Mouse (Mus musculus): ENCODE measurements around the gene Acr. TPM values are rescaled to one million over a fixed set of nuclear protein-coding genes. Genes with fewer than 3 reads are reported as not detected.
A peak's percentile ranks its signal among the peaks of the same experiment; 100 is the strongest.

Gene Acr
- total RNA-seq, 2 experiments from 2014 or later, result 0.65 to 2.4 TPM

- DNase-seq (ENCODE audit: low spot score in 2 of 2), result peak; percentile 53 to 62
Measured at GRCm38 (mm10) chr15:89622312-89622958, 54.3 kb downstream of the Acr start.

- no peak for DNase-seq (ENCODE audit: low spot score in 2 of 2)
Measured at GRCm38 (mm10) chr15:89622959-89623625, 55.0 kb downstream of the Acr start.

- peak; percentile 79 to 82 for DNase-seq (ENCODE audit: low spot score in 2 of 2)
Measured at GRCm38 (mm10) chr15:89623626-89623959, 55.5 kb downstream of the Acr start.

Other genes with a start within 250 kb of the Acr start
- not detected for gene Adm2, start 245.6 kb upstream of the Acr start, total RNA-seq (2021)
- gene Miox, start 233.9 kb upstream of the Acr start, total RNA-seq (2021), result not detected
- gene Lmf2, start 212.7 kb upstream of the Acr start, total RNA-seq (2021), result 10 to 100 TPM; 22.8 to 24.2 TPM
- 10 to 100 TPM; 75.5 to 79.0 TPM for gene Ncaph2, start 212.6 kb upstream of the Acr start, total RNA-seq (2021)
- gene Sco2, start 194.5 kb upstream of the Acr start, total RNA-seq (2021), result 10 to 100 TPM; 28.9 to 29.9 TPM
- 1 to 10 TPM; 1.3 to 1.6 TPM for gene Tymp, start 191.3 kb upstream of the Acr start, total RNA-seq (2021)
- gene Odf3b, start 189.0 kb upstream of the Acr start, total RNA-seq (2021), result 1 to 10 TPM; 2.7 to 5.3 TPM
- under 1 TPM in 1 of 2 experiments, not detected in 1; 0.14 TPM for gene Klhdc7b, start 183.4 kb upstream of the Acr start, total RNA-seq (2021)
- not detected for gene Syce3, start 157.8 kb upstream of the Acr start, total RNA-seq (2021)
- 1 to 10 TPM; 2.1 to 3.1 TPM for gene Cpt1b, start 142.5 kb upstream of the Acr start, total RNA-seq (2021)
- gene C730034F03Rik, start 138.7 kb upstream of the Acr start, total RNA-seq (2021), result 1 to 10 TPM; 2.7 to 2.9 TPM
- gene Gm44502, start 138.6 kb upstream of the Acr start, total RNA-seq (2021), result not detected
- gene Chkb, start 138.4 kb upstream of the Acr start, total RNA-seq (2021), result 10 to 100 TPM; 44.3 to 50.0 TPM
- gene Mapk8ip2, start 114.4 kb upstream of the Acr start, total RNA-seq (2021), result 100 to 1,000 TPM; 195 to 198 TPM
- 10 to 100 TPM; 29.1 to 31.5 TPM for gene Arsa, start 90.9 kb upstream of the Acr start, total RNA-seq (2021)
- gene Shank3, start 68.7 kb upstream of the Acr start, total RNA-seq (2021), result 100 to 1,000 TPM; 271 to 274 TPM
- gene Rabl2, start 23.6 kb downstream of the Acr start, total RNA-seq (2021), result 10 to 100 TPM; 30.8 to 32.7 TPM